Mouse (Mus musculus) limb, embryonic 11.5 days (tissue): Measurements from ENCODE around the gene Rgs16. TPM values are rescaled to one million over a fixed set of nuclear protein-coding genes. Genes with fewer than 3 reads are reported as not detected.

Experiments
- ATAC-seq: fragments of 200-750 bp; cut with Nextera tagmentation; 2 replicates; pipeline ENCODE4 v1.8.0; 2017; ENCODE audit warnings: low read depth; ENCODE audit not compliant: insufficient number of reproducible peaks, low FRiP score, low TSS enrichment
- DNase-seq: peaks from one replicate; pipeline ENCODE4 v3.0.0-alpha.2; 2015; ENCODE audit warnings: low spot score
- H3K27ac ChIP-seq: fragments of 300-500 bp; sonication (generic); replicated peaks from 2 replicates; pipeline ENCODE4 v1.5.1; 2014; ENCODE audit warnings: low read depth, mild to moderate bottlenecking, low read length
- H3K27me3 ChIP-seq: fragments of 300-500 bp; sonication (generic); 2 replicates; pipeline ENCODE4 v1.6.1; 2014; ENCODE audit warnings: mild to moderate bottlenecking, low read length, mixed read lengths; ENCODE audit not compliant: control insufficient read depth, insufficient read depth
- H3K36me3 ChIP-seq: fragments of 300-500 bp; sonication (generic); 2 replicates; pipeline ENCODE4 v1.6.1; 2014; ENCODE audit warnings: mild to moderate bottlenecking, low read length, moderate library complexity, mixed read lengths; ENCODE audit not compliant: control insufficient read depth, insufficient read depth
- H3K4me1 ChIP-seq: fragments of 300-500 bp; sonication (generic); 2 replicates; pipeline ENCODE4 v1.6.1; 2014; ENCODE audit warnings: low read length, mixed read lengths; ENCODE audit not compliant: control insufficient read depth, insufficient read depth
- H3K4me2 ChIP-seq: fragments of 300-500 bp; sonication (generic); 2 replicates; pipeline ENCODE4 v1.6.1; 2014; ENCODE audit warnings: low read depth, mild to moderate bottlenecking, moderate library complexity; ENCODE audit not compliant: severe bottlenecking
- H3K4me3 ChIP-seq: fragments of 300-500 bp; sonication (generic); 2 replicates; pipeline ENCODE4 v1.5.1; 2014; ENCODE audit warnings: low read depth, low read length
- H3K9ac ChIP-seq: fragments of 300-500 bp; sonication (generic); 2 replicates; pipeline ENCODE4 v1.6.1; 2014; ENCODE audit warnings: mild to moderate bottlenecking, low read length
- H3K9me3 ChIP-seq: fragments of 300-500 bp; sonication (generic); 2 replicates; pipeline ENCODE4 v1.6.1; 2016; ENCODE audit warnings: low read length; ENCODE audit not compliant: control insufficient read depth
- WGBS: fragments of 180-500 bp; shearing (Covaris S2); extraction: QIAGEN DNeasy Blood & Tissue Kit; methylation state at CpG from one replicate; pipeline ENCODE4 v1.1.7; 2014; 5-methylcytosine and 5-hydroxymethylcytosine counted together
- polyA plus RNA-seq: library from polyadenylated mRNA; unstranded; fragments of >200 nt; fragmentation: Nextera tagmentation; extraction: Ambion mirVana; gene quantifications from 2 replicates; pipeline ENCODE4 v1.2.1, GENCODE M21; 2014

Rgs16 gene
- polyA plus RNA-seq, 1 experiment from 2014 or later: 4.9 TPM

DNA sequence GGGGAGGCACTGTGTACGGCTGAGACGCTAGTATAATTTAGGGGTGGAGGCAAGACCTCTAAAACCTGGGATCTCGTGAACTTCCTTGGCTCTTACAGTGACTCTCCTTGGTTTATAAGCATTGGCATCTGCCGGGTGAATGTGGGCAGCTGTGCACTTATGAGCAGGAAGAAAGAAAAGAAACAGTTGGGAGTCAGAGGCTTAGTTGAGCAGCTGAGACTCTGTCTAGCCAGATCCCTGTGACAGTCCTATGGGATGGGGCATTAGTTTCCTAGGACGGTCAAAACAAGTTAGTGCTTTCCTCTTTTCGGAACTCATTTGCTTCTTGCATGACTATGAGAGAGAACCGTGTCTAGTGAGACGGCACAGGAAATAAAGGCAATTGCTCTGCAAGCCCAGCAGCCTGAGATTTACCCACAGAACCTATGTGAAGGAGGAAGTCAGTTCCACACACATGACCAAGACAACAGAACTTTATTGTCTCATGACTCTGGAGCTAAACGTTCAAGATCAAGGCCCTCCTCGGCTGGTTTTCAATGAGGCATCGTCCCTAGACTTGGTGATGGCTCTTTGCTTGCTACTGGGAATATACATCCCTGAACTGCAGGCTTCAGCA, 39.6 kb upstream of the Rgs16 start:
- Histone ChIP-seq H3K4me2 (no peak overlapping the region), H3K27ac (no peak overlapping the region), H3K4me1 (peaks cover 26% of the 10 kb centered on the region), H3K9ac (no peak overlapping the region), H3K4me3 (no peak overlapping the region), H3K9me3 (no peaks in the 10 kb centered on the region), H3K36me3 (no peaks in the 10 kb centered on the region), H3K27me3 (no peaks in the 10 kb centered on the region)
- no peak for DNase-seq
- no peak for ATAC-seq
- 84% methylated on average over 11 of the region's 11 CpGs for WGBS

GRCm38 (mm10) chr1:153701461-153701860, 38.7 kb upstream of the Rgs16 start:
- 95% methylated on average over 1 of the region's 1 CpGs for WGBS
- H3K27ac ChIP-seq: no peak overlapping the region
- peaks cover 26% of the 10 kb centered on the region for H3K4me1 ChIP-seq

GRCm38 (mm10) chr1:153702166-153702852, 37.8 kb upstream of the Rgs16 start:
- H3K9ac ChIP-seq: no peak overlapping the region
- no peak overlapping the region for H3K4me3 ChIP-seq
- ATAC-seq (no peak; the same call in 1 of the 2 replicates), DNase-seq (peak; percentile 39)
- H3K4me1 ChIP-seq: peaks cover 26% of the 10 kb centered on the region
- H3K27me3 ChIP-seq: no peaks in the 10 kb centered on the region
- no peak overlapping the region; the same call in 1 of the 2 replicates for H3K27ac ChIP-seq
- WGBS: 37% methylated on average over 8 of the region's 8 CpGs
- H3K36me3 ChIP-seq: no peaks in the 10 kb centered on the region
- no peaks in the 10 kb centered on the region for H3K9me3 ChIP-seq
- no peak overlapping the region for H3K4me2 ChIP-seq

More at GRCm38 (mm10) chr1:153701461-153701860, 38.7 kb upstream of the Rgs16 start:
- no peaks in the 10 kb centered on the region for H3K36me3 ChIP-seq
- ATAC-seq: no peak
- no peak overlapping the region for H3K9ac ChIP-seq
- no peak for DNase-seq
- H3K27me3 ChIP-seq: no peaks in the 10 kb centered on the region
- no peaks in the 10 kb centered on the region for H3K9me3 ChIP-seq
- H3K4me3 ChIP-seq: no peak overlapping the region
- H3K4me2 ChIP-seq: no peak overlapping the region

- H3K27ac ChIP-seq: peak overlapping the region; percentile 66
- H3K9ac ChIP-seq: no peak overlapping the region
- 70% methylated on average over 8 of the region's 8 CpGs for WGBS
- H3K27me3 ChIP-seq: no peaks in the 10 kb centered on the region
- no peak for DNase-seq
- H3K9me3 ChIP-seq: no peaks in the 10 kb centered on the region
- H3K4me2 ChIP-seq: no peak overlapping the region
- ATAC-seq: peak; percentile 2; the same call in 1 of the 2 replicates
- no peak overlapping the region for H3K4me3 ChIP-seq
- peaks cover 26% of the 10 kb centered on the region for H3K4me1 ChIP-seq
- H3K36me3 ChIP-seq: no peaks in the 10 kb centered on the region
These were observed 37.2 kb upstream of the Rgs16 start for GRCm38 (mm10) chr1:153702853-153703410.

- H3K27ac ChIP-seq: peak overlapping the region; percentile 66
- DNase-seq: peak; percentile 55
- peaks cover 26% of the 10 kb centered on the region for H3K4me1 ChIP-seq
- WGBS: 8% methylated on average over 12 of the region's 12 CpGs
- no peak overlapping the region for H3K9ac ChIP-seq
- no peaks in the 10 kb centered on the region for H3K9me3 ChIP-seq
- H3K27me3 ChIP-seq: no peaks in the 10 kb centered on the region
- no peaks in the 10 kb centered on the region for H3K36me3 ChIP-seq
- no peak overlapping the region for H3K4me3 ChIP-seq
- 0 out of 2 replicates have a peak overlapping the region, but pooled peaks have one; percentile 2 for H3K4me2 ChIP-seq
- peak; percentile 62; the same call in 1 of the 2 replicates for ATAC-seq
These were observed 36.6 kb upstream of the Rgs16 start for GRCm38 (mm10) chr1:153703445-153703991.

DNA sequence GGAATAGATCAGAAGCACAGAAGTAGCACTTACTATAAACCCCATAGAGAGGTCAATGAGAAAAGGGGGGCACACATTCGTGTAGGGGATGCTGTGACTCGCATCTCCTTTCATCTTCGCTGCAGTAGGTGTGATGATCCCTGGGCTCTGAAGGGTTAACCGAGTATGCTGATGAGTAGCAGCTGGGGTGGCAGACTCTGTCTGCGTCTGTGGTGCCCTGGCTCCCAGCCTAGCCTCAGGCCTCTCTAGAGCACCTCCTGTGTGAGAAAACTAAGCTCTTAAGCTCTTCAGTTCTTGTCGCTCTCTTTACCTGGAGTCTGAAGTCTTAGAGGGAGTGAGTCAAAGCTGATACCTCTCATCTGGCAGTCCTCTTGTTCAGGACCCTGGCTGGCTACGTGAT, 36.0 kb upstream of the Rgs16 start:
- Histone ChIP-seq H3K27ac (peak overlapping the region; percentile 66; the same call in 1 of the 2 replicates), H3K4me1 (peaks cover 26% of the 10 kb centered on the region)

GRCm38 (mm10) chr1:153704996-153705395, 35.2 kb upstream of the Rgs16 start:
- Histone ChIP-seq H3K9ac (no peak overlapping the region), H3K4me1 (peaks cover 26% of the 10 kb centered on the region), H3K9me3 (no peaks in the 10 kb centered on the region), H3K27me3 (no peaks in the 10 kb centered on the region), H3K4me3 (no peak overlapping the region), H3K36me3 (no peaks in the 10 kb centered on the region), H3K27ac (no peak overlapping the region), H3K4me2 (no peak overlapping the region)
- DNase-seq (peak; percentile 42), ATAC-seq (no peak)
- 15% methylated on average over 3 of the region's 3 CpGs for WGBS

More for the DNA sequence above, 36.0 kb upstream of the Rgs16 start:
- ATAC-seq (no peak), DNase-seq (peak; percentile 44)
- no peak overlapping the region for H3K9ac ChIP-seq
- H3K27me3 ChIP-seq: no peaks in the 10 kb centered on the region
- H3K4me2 ChIP-seq: no peak overlapping the region
- no peaks in the 10 kb centered on the region for H3K9me3 ChIP-seq
- 10% methylated on average over 7 of the region's 7 CpGs for WGBS
- no peak overlapping the region for H3K4me3 ChIP-seq
- H3K36me3 ChIP-seq: no peaks in the 10 kb centered on the region

- ATAC-seq (no peak), DNase-seq (no peak)
- Histone ChIP-seq H3K36me3 (no peaks in the 10 kb centered on the region), H3K4me3 (no peak overlapping the region), H3K4me1 (peaks cover 12% of the 10 kb centered on the region), H3K27me3 (no peaks in the 10 kb centered on the region), H3K4me2 (no peak overlapping the region), H3K27ac (no peak overlapping the region), H3K9ac (no peak overlapping the region), H3K9me3 (no peaks in the 10 kb centered on the region)
- 87% methylated on average over 5 of the region's 5 CpGs for WGBS
These were observed 31.5 kb upstream of the Rgs16 start for GRCm38 (mm10) chr1:153708626-153709025.
